Mouse (Mus musculus): Measurements from ENCODE around the gene Sva. TPM values are rescaled to one million over a fixed set of nuclear protein-coding genes. Genes with fewer than 3 reads are reported as not detected.

The Sva gene
- not detected in 2 replicates for polyA plus RNA-seq (2012; ENCODE audit: insufficient read depth, insufficient read length, missing spikeins)

- H3K4me1 ChIP-seq (ENCODE audit: control insufficient read depth, insufficient read depth, insufficient read length, low read length): no peaks in the 10 kb centered on the region
Observed at GRCm38 (mm10) chr6:42038094-42038493, at the start of gene Sva. TSS of gene Sva (plus strand) at chr6:42038394.

More at GRCm38 (mm10) chr6:42038094-42038493, at the start of gene Sva:
- Histone ChIP-seq H3K27ac (replicated peaks; ENCODE audit: low read depth, low read length) (no peak within 1 kb of the TSS), H3K4me3 (ENCODE audit: insufficient read depth, low read depth, low read length) (no peak within 1 kb of the TSS)

Other genes with a start within 250 kb of the Sva start
- not detected in 2 replicates for gene Pip, start 190.9 kb upstream of the Sva start, polyA plus RNA-seq (2012; ENCODE audit: insufficient read depth, insufficient read length, missing spikeins)
- gene Sval2, start 185.4 kb upstream of the Sva start, polyA plus RNA-seq (2012; ENCODE audit: insufficient read depth, insufficient read length, missing spikeins): not detected in 2 replicates
- gene Sval1, start 86.8 kb upstream of the Sva start, polyA plus RNA-seq (2012; ENCODE audit: insufficient read depth, insufficient read length, missing spikeins): not detected in 2 replicates
- gene Sval3, start 70.3 kb upstream of the Sva start, polyA plus RNA-seq (2012; ENCODE audit: insufficient read depth, insufficient read length, missing spikeins): not detected in 2 replicates
- gene Tas2r139, start 102.5 kb downstream of the Sva start, polyA plus RNA-seq (2012; ENCODE audit: insufficient read depth, insufficient read length, missing spikeins): not detected in 2 replicates
- gene Tas2r144, start 176.9 kb downstream of the Sva start, polyA plus RNA-seq (2012; ENCODE audit: insufficient read depth, insufficient read length, missing spikeins): not detected in 2 replicates
- 117 and 158 TPM in 2 replicates for gene Gstk1, start 207.5 kb downstream of the Sva start, polyA plus RNA-seq (2012; ENCODE audit: insufficient read depth, insufficient read length, missing spikeins)
- 1.2 and 1.7 TPM in 2 replicates for gene Tmem139, start 223.6 kb downstream of the Sva start, polyA plus RNA-seq (2012; ENCODE audit: insufficient read depth, insufficient read length, missing spikeins)
- 3.7 and 7.1 TPM in 2 replicates for gene Casp2, start 226.6 kb downstream of the Sva start, polyA plus RNA-seq (2012; ENCODE audit: insufficient read depth, insufficient read length, missing spikeins)
- 0.79 and 2.3 TPM in 2 replicates for gene Clcn1, start 248.3 kb downstream of the Sva start, polyA plus RNA-seq (2012; ENCODE audit: insufficient read depth, insufficient read length, missing spikeins)

Data from brown adipose tissue, adult 24 weeks (tissue).